Mouse (Mus musculus): ENCODE measurements around the gene Tmem135. TPM values are rescaled to one million over a fixed set of nuclear protein-coding genes. Genes with fewer than 3 reads are reported as not detected.

The Tmem135 gene
- polyA plus RNA-seq, 1 experiment from 2014 or later = 27.5 TPM

DNA sequence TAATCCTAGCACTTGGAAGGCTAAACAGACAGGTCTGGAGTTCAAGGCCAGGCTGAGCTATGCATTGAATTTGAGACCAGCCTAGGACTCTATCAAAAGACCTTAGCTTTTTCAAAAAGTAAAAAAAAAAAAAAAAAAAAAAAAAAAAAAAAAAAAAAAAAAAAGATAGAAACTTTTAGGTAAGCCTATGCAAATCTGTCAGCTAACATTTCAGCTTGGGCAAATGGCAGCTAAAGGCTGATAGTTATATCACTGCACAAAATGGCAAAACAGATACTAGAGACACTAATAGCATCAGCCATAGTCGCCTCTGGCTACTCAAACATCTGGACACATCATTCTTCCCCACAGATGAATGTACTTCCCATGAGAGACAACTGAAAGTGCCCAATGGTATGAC lies 64.2 kb downstream of the Tmem135 start:
- WGBS = 84% methylated on average over 1 of the region's 1 CpGs
- H3K9me3 ChIP-seq (ENCODE audit: control insufficient read depth, low read length) = no peaks in the 10 kb centered on the region
- no peaks in the 10 kb centered on the region for H3K36me3 ChIP-seq (ENCODE audit: control insufficient read depth, insufficient read depth)
- H3K27ac ChIP-seq (ENCODE audit: low read length) = no peak overlapping the region
- no peak overlapping the region for H3K4me3 ChIP-seq (replicated peaks; ENCODE audit: low read length)
- no peak overlapping the region for H3K4me2 ChIP-seq (ENCODE audit: low read length)
- H3K27me3 ChIP-seq (replicated peaks; ENCODE audit: control insufficient read depth, insufficient read depth, low read length) = no peaks in the 10 kb centered on the region
- H3K4me1 ChIP-seq (replicated peaks; ENCODE audit: control insufficient read depth, insufficient read depth, low read length) = peaks cover 21% of the 10 kb centered on the region
- H3K9ac ChIP-seq (replicated peaks; ENCODE audit: low read depth, low read length) = no peak overlapping the region
- ATAC-seq = no peak

DNA sequence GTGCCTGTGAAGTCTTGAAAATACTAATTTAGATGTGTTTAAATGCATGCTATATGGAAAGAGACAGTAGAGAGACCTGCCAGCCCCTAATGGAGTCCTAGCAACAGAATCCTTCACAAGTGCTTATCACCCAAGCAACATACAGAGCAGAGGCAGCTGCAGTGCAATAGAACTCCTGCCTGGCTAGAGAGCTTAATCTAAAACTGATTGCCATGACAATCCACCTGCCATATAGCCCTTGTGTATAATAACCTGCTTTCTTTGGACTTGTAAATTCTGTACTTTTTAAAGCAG lies 64.9 kb downstream of the Tmem135 start:
- H3K9me3 ChIP-seq (ENCODE audit: control insufficient read depth, low read length) = no peaks in the 10 kb centered on the region
- peak overlapping the region; percentile 79 for H3K27ac ChIP-seq (ENCODE audit: low read length)
- no peaks in the 10 kb centered on the region for H3K27me3 ChIP-seq (replicated peaks; ENCODE audit: control insufficient read depth, insufficient read depth, low read length)
- H3K4me2 ChIP-seq (ENCODE audit: low read length) = peak overlapping the region; percentile 68
- H3K36me3 ChIP-seq (ENCODE audit: control insufficient read depth, insufficient read depth) = no peaks in the 10 kb centered on the region
- ATAC-seq = peak; percentile 66
- peak overlapping the region; percentile 86 for H3K9ac ChIP-seq (replicated peaks; ENCODE audit: low read depth, low read length)
- H3K4me3 ChIP-seq (replicated peaks; ENCODE audit: low read length) = peak overlapping the region; percentile 87
- H3K4me1 ChIP-seq (replicated peaks; ENCODE audit: control insufficient read depth, insufficient read depth, low read length) = peaks cover 21% of the 10 kb centered on the region

DNA sequence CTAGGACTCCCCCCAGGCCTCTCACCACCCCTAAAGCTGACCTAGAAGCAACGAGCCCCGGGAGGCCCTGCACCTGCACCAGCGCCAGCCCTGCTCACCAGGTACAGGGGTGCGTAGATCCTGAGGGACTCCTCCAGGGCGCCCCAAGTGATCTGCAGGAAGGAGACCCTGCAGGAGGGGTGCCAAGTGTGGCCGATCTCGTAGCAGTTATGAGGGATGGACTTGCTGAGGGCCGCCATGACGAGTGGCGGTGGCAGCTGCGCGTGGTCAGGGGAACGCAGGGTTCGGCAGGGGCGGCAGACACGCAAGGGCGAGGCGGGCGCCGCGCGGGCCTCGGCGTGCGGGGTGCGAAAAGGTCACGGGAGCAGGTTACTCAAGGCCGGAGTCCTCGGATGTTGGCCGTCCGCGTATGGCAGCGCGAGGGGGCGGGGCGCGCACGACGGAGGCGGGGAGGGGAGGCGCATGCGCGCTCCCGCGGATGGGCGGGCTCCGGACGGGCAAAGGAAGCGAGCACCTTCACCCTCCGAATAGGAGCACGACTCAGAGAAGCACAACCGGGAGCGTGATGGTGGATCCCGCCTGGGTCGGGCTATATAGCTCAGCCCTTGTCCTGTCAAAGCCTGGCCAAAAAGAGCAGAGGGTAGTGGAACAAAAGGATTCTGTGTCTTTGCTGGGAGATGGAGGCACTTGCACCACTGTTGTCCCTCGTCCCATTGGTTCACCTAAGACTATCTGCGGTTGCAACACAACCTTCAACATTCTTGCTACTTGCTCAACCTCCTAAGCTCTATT lies 65.5 kb downstream of the Tmem135 start:
- ATAC-seq = peak; percentile 95
- under 1% methylated on average over 57 of the region's 57 CpGs for WGBS

DNA sequence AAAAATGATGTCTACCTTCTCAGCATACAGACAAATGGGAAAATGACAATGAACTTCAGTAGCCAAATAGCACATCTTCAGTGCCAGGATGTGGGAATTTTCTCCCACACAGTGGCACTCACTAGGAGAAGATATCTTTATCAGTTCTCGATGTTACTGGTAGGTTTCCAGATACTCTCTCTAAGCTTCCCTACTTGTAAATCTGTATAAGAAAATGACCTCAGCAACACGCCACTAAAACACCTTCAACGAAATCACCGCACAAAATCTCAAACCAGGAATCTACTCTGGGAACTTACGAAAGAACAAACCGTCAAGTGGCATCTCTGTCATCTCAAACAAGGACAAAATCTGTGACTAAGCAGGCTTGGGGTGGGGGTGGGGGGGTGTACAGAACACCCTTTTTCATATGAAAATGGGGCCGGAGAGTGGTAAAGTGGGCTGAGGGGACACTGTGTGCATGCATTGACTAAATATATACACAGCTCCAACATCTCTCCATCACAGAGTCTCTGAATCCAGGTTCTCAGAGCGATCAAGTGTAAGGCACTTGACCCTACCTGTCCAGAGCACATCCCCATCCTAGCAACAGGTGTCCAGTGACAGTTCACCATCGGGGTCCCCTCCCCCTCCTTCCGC lies 66.2 kb downstream of the Tmem135 start:
- peaks cover 21% of the 10 kb centered on the region for H3K4me1 ChIP-seq (replicated peaks; ENCODE audit: control insufficient read depth, insufficient read depth, low read length)
- peak; percentile 19; the same call in 1 of the 2 replicates for ATAC-seq
- H3K27ac ChIP-seq (ENCODE audit: low read length) = no peak overlapping the region
- H3K36me3 ChIP-seq (ENCODE audit: control insufficient read depth, insufficient read depth) = no peaks in the 10 kb centered on the region
- H3K9me3 ChIP-seq (ENCODE audit: control insufficient read depth, low read length) = no peaks in the 10 kb centered on the region
- peak overlapping the region; percentile 87 for H3K4me3 ChIP-seq (replicated peaks; ENCODE audit: low read length)
- H3K9ac ChIP-seq (replicated peaks; ENCODE audit: low read depth, low read length) = peak overlapping the region; percentile 86
- 34% methylated on average over 10 of the region's 10 CpGs for WGBS
- H3K27me3 ChIP-seq (replicated peaks; ENCODE audit: control insufficient read depth, insufficient read depth, low read length) = no peaks in the 10 kb centered on the region
- peak overlapping the region; percentile 68 for H3K4me2 ChIP-seq (ENCODE audit: low read length)

More for the DNA sequence above, 65.5 kb downstream of the Tmem135 start:
- peak overlapping the region; percentile 87 for H3K4me3 ChIP-seq (replicated peaks; ENCODE audit: low read length)
- H3K4me2 ChIP-seq (ENCODE audit: low read length) = peak overlapping the region; percentile 68
- peak overlapping the region; percentile 86 for H3K9ac ChIP-seq (replicated peaks; ENCODE audit: low read depth, low read length)
- H3K27ac ChIP-seq (ENCODE audit: low read length) = peak overlapping the region; percentile 79
- no peaks in the 10 kb centered on the region for H3K27me3 ChIP-seq (replicated peaks; ENCODE audit: control insufficient read depth, insufficient read depth, low read length)
- no peaks in the 10 kb centered on the region for H3K9me3 ChIP-seq (ENCODE audit: control insufficient read depth, low read length)
- H3K36me3 ChIP-seq (ENCODE audit: control insufficient read depth, insufficient read depth) = no peaks in the 10 kb centered on the region
- peaks cover 21% of the 10 kb centered on the region for H3K4me1 ChIP-seq (replicated peaks; ENCODE audit: control insufficient read depth, insufficient read depth, low read length)

DNA sequence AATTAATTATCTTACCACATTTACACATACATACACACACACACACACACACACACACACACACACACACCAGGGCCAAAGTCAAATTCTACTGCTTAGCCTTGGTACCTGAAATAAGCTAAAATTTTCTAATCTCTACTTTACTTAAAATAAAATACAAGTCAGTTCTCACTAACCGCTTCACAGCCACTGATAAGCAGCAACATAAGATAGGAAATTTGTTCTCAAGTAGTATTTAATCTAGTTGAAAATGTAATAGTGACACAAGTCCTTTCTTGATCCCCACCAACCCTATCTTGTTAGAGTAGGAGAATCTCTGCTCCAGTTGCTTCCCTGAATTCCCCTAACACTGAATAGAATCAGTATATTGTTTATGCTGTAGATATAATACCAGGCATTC lies 67.6 kb downstream of the Tmem135 start:
- H3K27me3 ChIP-seq (replicated peaks; ENCODE audit: control insufficient read depth, insufficient read depth, low read length) = no peaks in the 10 kb centered on the region
- no peak overlapping the region for H3K4me3 ChIP-seq (replicated peaks; ENCODE audit: low read length)
- H3K4me2 ChIP-seq (ENCODE audit: low read length) = no peak overlapping the region
- no peak overlapping the region for H3K27ac ChIP-seq (ENCODE audit: low read length)
- peaks cover 21% of the 10 kb centered on the region for H3K4me1 ChIP-seq (replicated peaks; ENCODE audit: control insufficient read depth, insufficient read depth, low read length)
- no peaks in the 10 kb centered on the region for H3K36me3 ChIP-seq (ENCODE audit: control insufficient read depth, insufficient read depth)
- no peaks in the 10 kb centered on the region for H3K9me3 ChIP-seq (ENCODE audit: control insufficient read depth, low read length)
- no peak for ATAC-seq
- 97% methylated on average over 1 of the region's 1 CpGs for WGBS
- H3K9ac ChIP-seq (replicated peaks; ENCODE audit: low read depth, low read length) = no peak overlapping the region

DNA sequence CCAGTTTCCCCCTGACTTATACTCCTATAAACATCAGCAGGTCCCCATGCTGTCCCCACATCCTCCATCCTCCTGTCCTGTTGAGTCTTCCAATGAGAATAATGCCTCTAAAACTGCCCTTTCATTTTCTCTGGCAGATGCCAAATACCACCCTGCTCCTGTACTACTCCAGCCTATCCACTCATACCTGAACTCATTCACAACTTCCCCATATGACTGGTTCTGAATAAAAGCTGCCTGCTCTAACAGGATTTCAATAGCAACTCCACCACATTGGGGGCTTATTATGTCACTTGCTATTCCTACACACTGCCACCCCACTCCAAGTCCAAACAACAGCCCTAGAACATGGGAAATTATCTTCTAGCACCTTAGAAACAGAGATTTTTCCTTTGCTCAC lies 68.7 kb downstream of the Tmem135 start:
- no peaks in the 10 kb centered on the region for H3K27me3 ChIP-seq (replicated peaks; ENCODE audit: control insufficient read depth, insufficient read depth, low read length)
- H3K4me3 ChIP-seq (replicated peaks; ENCODE audit: low read length) = no peak overlapping the region
- no peak overlapping the region for H3K9ac ChIP-seq (replicated peaks; ENCODE audit: low read depth, low read length)
- no peak overlapping the region for H3K27ac ChIP-seq (ENCODE audit: low read length)
- H3K36me3 ChIP-seq (ENCODE audit: control insufficient read depth, insufficient read depth) = no peaks in the 10 kb centered on the region
- ATAC-seq = no peak
- no peak overlapping the region for H3K4me2 ChIP-seq (ENCODE audit: low read length)
- H3K4me1 ChIP-seq (replicated peaks; ENCODE audit: control insufficient read depth, insufficient read depth, low read length) = peaks cover 21% of the 10 kb centered on the region
- H3K9me3 ChIP-seq (ENCODE audit: control insufficient read depth, low read length) = no peaks in the 10 kb centered on the region

DNA sequence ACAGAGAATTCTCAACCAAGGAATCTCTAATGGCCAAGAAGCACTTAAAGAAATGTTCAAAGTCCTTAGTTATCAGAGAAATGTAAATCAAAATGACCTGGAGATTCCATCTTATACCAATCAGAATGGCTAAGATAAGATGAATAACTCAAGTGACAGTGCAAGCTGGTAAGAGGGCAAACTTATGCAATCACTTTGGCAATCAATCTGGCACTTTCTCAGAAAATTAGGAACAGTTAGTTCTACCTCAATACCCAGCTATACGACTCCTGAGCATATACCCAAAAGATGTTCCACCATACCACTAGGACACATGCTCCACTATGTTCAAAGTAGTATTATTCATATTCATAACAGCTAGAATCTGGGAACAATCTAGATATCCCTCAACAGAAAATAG lies 74.1 kb downstream of the Tmem135 start:
- Histone ChIP-seq H3K36me3 (ENCODE audit: control insufficient read depth, insufficient read depth) (no peaks in the 10 kb centered on the region), H3K9me3 (ENCODE audit: control insufficient read depth, low read length) (no peaks in the 10 kb centered on the region), H3K27ac (ENCODE audit: low read length) (no peak overlapping the region), H3K27me3 (replicated peaks; ENCODE audit: control insufficient read depth, insufficient read depth, low read length) (no peaks in the 10 kb centered on the region), H3K9ac (replicated peaks; ENCODE audit: low read depth, low read length) (no peak overlapping the region), H3K4me1 (replicated peaks; ENCODE audit: control insufficient read depth, insufficient read depth, low read length) (no peaks in the 10 kb centered on the region), H3K4me2 (ENCODE audit: low read length) (no peak overlapping the region), H3K4me3 (replicated peaks; ENCODE audit: low read length) (no peak overlapping the region)
- no peak for ATAC-seq
- 92% methylated on average over 1 of the region's 1 CpGs for WGBS

DNA sequence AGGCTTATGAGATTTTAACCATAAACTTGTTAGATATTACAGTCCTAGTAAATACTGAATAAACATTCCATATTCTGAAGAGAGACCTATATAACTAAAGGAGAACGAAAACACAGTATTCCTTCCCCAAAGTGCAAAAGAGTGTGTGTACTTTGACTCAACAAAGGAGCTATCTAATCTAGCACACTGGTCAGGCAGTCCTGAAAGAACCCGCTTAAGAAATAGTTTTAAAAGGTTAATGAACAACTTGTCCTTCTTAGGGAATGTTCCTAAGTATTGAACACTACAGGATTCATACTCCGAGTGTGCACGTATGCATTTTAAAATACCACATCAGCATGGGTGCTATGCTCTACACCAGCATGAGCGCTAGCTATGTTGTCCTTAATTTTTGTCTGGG lies 76.3 kb downstream of the Tmem135 start:
- Histone ChIP-seq H3K36me3 (ENCODE audit: control insufficient read depth, insufficient read depth) (no peaks in the 10 kb centered on the region), H3K4me2 (ENCODE audit: low read length) (no peak overlapping the region), H3K27me3 (replicated peaks; ENCODE audit: control insufficient read depth, insufficient read depth, low read length) (no peaks in the 10 kb centered on the region), H3K9me3 (ENCODE audit: control insufficient read depth, low read length) (no peaks in the 10 kb centered on the region), H3K27ac (ENCODE audit: low read length) (no peak overlapping the region), H3K4me3 (replicated peaks; ENCODE audit: low read length) (no peak overlapping the region), H3K9ac (replicated peaks; ENCODE audit: low read depth, low read length) (no peak overlapping the region), H3K4me1 (replicated peaks; ENCODE audit: control insufficient read depth, insufficient read depth, low read length) (no peaks in the 10 kb centered on the region; the same call in 1 of the 2 replicates)
- WGBS = 90% methylated on average over 5 of the region's 5 CpGs
- no peak for ATAC-seq

DNA sequence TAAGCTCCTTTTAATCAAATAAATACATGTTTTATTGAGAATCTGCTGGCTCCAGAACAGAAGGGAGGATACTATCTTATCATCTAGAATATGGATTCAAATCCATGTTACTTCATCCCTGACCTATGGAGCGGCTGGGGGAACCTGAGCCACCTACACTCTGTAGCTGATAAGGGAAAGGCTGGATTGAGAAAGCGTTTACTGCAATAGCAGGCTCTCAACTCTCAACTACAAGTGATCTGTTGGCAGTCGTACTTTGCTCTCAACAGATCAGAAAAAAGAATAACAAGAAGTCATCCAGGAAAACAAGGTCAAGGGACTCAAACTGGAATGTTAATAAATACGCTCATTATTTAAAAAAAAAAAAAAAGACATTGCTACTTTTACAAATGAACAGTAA lies 77.3 kb downstream of the Tmem135 start:
- H3K9ac ChIP-seq (replicated peaks; ENCODE audit: low read depth, low read length) = no peak overlapping the region
- H3K4me3 ChIP-seq (replicated peaks; ENCODE audit: low read length) = no peak overlapping the region
- H3K27ac ChIP-seq (ENCODE audit: low read length) = no peak overlapping the region
- no peak for ATAC-seq
- H3K27me3 ChIP-seq (replicated peaks; ENCODE audit: control insufficient read depth, insufficient read depth, low read length) = no peaks in the 10 kb centered on the region
- H3K36me3 ChIP-seq (ENCODE audit: control insufficient read depth, insufficient read depth) = no peaks in the 10 kb centered on the region
- 77% methylated on average over 4 of the region's 4 CpGs for WGBS
- H3K4me2 ChIP-seq (ENCODE audit: low read length) = no peak overlapping the region
- H3K4me1 ChIP-seq (replicated peaks; ENCODE audit: control insufficient read depth, insufficient read depth, low read length) = no peaks in the 10 kb centered on the region; the same call in 1 of the 2 replicates
- no peaks in the 10 kb centered on the region for H3K9me3 ChIP-seq (ENCODE audit: control insufficient read depth, low read length)

Measured in forebrain, embryonic 16.5 days (tissue).